Mouse (Mus musculus) adrenal gland, postnatal 36 days (tissue): ENCODE data around the gene Kmt2b. TPM values are rescaled to one million over a fixed set of nuclear protein-coding genes. Genes with fewer than 3 reads are reported as not detected.

Source experiments
- DNase-seq, 2 experiments: peaks; one replicate each; pipeline ENCODE4 v3.0.0; 2021; ENCODE audit warnings: mixed read lengths in 1 of 2
- total RNA-seq, 2 experiments: library from RNA; stranded (reverse); gene quantifications; 2 replicates each; pipeline ENCODE4 v1.2.3; 2021

Kmt2b gene
- total RNA-seq, 2 experiments from 2014 or later, result 38.5 to 44.5 TPM

DNA sequence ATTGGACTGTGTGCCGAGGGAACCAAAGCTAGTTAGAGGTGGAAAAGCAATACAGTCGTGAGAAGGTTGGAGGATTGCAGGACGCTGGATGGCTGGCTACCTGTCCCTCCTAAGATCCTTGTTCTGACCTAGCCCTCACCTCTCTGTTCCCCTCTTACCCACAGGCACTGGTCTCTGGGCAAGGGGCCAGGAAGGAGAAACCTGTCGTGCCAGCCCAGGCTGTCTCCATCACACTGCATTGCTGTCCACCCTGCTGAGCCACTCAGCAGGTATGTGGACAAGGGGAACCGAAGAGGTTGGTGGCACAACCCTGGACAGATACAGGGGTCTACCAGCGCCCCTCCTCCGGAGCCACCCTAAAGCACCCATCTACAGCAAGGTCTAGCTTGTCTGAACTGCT is 12.1 kb upstream of the Kmt2b start:
- DNase-seq, result no peak

DNA sequence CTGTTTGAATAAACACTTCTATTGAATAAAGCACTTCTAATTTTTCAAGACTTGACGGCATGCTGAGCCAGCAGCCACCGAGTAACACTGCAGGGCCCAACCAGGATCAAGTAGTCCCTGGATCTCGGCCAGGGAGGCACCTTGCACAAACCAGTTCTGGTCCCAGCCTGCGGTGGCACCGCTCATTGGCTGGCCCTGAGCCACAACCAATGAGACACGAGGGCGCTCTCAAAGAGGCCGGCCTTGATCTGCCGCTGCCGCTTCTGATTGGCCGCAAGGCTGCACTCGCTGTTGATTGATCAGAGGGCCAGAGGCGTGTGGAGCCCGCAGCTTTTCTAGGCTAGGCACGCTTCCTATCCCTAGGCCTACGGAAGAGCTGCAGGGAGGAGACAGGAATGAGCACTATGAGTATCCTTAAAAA is 11.4 kb upstream of the Kmt2b start:
- peak; percentile 96 for DNase-seq

DNA sequence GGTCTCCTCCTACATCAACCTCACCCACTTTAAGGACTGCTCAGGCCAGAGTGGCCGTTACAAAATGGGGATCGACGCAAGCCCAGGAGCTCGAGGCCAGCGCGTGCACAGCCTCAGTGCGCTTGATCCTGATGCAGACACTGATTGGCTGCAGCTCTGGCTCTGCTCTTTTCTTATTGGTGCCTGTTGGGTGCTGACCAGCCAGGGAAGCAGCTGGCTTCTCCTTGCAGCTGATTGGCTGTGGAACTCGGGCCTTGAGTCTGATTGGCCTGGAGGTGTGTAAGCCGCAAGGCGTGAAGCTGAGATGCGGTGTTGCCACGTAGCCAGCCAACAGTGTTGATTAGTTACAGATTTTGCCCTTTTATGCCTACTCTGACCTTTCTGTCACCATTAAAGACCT is 10.3 kb upstream of the Kmt2b start, which contains the start of gene Zbtb32:
TSS of gene Zbtb32 (minus strand) at position 124 of the 400 bp plus-strand sequence.
- no peak for DNase-seq

DNA sequence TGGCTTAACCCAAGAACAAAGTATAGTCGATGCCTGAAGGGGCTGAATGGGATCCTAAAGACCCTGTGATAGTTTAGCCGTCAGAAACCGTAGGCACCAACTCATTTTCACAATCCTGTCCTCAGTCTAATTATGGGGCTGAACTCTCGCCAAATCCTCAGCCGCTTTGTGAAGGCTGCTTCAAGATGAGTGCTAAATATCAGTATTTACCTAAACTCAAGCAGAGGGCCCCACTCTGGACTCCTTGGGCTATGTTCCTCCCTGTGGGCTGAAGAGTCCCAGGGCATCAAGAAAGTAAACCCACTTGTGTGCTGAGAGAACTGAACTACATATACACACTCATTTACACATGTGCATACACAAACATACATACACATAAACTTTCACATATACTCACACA is 8.3 kb upstream of the Kmt2b start:
- DNase-seq, result no peak

DNA sequence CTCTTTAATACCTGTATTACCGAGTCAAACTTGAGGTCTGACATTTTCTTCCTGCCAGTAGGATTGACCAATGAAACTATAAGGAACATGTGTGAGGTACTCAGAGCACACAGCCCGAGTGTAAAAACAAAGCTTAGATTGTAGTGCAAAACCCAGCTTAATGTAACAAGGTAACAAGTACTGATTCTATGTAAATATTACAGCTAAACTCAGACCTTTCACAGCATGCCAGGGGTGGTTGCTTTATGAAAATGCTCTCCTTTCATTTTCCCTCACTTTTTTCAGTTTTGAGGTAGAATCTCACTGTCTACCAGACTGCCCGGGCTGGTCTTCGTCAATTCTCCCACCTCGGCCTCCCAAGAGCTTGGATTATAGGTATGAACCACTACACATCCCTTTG is 7.6 kb upstream of the Kmt2b start:
- no peak for DNase-seq

DNA sequence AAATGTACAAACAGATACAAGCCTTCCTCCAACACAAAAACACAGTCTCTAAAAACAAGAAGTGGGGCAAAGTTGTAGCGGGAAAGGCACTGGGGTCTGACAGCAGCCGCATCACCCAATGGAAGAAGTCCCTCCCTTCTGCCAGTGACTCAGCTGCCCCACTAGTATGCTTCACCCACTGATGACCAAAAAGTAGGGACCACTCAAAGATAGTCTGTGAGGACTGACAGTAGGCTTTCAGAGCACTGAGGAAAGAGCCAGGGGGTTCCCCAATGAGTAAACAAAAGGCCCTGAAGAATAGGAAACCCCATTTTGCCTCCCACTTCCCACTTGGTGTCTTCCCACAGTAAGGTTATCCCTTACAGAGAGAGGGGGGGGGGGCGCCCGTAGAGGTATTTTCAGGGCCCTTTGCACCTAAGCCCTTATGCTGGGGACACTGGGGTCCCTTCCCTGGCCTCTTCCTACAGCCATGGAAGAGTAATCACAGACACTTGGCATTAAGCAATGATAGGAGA is 6.0 kb upstream of the Kmt2b start:
- no peak for DNase-seq

DNA sequence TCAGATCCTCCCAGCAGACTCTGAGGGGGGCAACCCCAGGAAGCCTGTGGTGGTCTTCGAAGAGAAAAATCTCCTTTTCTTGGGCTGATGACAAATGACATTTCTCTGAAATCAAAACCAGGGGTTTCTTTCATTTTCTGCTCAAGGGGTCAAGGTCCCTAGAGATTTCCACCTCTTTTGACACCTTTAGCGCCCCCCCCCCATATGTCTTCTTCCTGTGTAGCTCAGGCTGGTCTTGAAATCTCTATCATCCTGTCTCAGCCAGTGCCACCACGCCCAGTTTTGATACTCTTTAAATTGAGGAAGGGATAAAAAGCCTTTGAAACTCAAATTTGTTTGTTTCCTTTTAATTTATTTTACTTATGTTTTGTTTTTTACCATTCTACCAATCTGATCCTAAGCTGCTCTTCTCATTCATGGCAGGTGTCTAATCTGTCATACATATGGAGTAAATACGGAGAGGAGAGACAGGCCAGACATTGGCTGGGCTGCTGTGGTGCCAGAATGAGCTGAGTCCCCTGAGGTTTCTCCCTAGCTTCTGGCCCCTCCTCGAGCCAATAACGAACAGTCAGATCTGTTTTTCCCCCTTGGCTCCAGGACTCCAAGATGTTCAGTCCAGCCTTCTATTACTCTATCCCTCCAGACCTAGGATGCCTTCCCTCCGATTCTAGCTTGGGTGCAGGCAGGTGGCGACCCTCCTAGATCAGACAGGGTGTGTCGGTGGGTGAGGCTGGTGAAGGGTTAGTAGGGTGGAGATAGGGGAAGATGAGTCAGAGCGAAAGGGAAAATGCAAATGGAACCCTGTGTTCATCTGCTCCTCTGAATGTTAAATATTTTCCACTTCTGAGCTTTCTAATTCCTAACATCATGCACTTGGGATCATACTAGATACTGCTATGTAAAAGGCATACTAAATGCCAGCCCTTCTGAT is 5.3 kb upstream of the Kmt2b start:
- no peak for DNase-seq

DNA sequence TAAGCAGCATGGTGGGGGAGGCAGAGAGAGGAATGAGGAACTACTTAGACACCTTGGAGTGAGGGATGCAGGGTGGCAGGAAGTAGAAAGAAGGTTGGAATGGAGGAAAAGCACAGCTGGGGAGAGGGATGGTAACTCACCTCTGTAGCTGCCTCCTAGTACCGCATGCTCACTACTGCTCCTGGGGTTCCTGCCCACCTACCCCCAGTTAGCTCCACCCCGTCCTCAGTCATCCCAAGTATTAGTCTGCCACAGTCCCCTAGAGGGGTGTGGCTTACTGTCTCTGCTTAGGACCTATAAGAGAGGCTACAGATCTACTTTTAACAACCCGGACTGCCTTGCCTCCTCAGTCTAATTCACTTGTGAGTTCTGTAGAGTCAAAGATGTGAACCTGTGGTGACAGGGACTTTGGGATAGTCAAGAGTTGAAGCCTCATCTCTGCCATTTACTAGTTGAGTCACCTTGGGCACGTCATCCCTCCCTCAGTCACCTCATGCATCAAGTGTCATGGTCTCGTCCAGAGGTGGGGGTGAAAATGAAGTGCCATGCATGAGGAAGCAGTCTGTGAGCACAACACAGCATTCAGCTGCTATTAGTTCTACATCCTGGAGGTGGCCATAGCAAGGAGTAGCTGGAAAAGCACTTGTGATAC is 4.4 kb upstream of the Kmt2b start:
- no peak for DNase-seq

DNA sequence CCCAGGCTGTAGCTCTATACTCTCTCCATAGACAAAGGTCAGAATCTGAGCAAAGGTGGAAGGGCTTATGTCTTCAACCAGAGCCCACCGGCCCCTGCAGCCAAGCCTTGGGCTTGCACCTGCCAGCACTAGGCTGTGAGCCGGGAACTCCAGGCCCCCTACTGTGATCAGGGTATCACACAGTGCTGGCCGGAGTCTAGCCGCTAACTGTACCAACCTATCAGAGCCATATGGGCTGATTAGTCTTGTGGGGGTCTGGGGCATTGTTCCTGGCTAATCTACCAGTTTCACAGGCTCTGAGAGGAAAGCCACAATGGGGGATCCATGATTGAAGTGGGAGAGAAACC is 3.1 kb upstream of the Kmt2b start:
- no peak for DNase-seq

DNA sequence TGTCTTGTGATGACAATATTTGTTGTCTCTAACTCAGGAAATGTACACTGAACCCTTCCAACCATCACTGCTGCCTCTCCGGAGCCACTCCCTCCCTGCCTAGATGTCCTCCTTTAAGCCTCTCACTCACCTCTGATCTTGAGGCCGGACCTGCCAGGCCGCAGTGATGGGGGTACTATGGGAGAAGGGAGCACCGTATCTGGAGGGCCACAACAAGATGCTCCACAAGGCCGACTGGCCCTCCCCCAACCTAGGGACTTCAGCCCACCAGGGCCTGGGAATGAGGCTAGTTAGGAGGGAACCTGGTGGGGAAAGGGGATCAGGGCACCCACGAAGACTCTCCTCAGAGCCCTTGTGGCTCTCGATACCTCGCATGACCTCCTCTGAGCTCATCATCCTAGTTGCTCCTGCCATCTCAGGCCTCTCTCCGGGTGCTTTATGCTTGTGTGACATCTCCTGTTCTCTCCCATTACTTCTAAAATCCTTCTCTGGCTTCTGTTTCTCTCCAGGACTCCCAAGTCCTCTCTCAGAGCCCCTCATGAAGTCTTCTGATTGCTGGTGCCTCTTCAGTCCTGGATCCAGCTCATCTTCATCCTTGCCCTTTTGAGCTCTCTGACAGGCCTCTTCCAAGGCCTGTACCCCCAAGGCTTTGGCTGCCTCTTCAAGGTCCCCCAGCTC is 2.5 kb upstream of the Kmt2b start:
- no peak for DNase-seq

DNA sequence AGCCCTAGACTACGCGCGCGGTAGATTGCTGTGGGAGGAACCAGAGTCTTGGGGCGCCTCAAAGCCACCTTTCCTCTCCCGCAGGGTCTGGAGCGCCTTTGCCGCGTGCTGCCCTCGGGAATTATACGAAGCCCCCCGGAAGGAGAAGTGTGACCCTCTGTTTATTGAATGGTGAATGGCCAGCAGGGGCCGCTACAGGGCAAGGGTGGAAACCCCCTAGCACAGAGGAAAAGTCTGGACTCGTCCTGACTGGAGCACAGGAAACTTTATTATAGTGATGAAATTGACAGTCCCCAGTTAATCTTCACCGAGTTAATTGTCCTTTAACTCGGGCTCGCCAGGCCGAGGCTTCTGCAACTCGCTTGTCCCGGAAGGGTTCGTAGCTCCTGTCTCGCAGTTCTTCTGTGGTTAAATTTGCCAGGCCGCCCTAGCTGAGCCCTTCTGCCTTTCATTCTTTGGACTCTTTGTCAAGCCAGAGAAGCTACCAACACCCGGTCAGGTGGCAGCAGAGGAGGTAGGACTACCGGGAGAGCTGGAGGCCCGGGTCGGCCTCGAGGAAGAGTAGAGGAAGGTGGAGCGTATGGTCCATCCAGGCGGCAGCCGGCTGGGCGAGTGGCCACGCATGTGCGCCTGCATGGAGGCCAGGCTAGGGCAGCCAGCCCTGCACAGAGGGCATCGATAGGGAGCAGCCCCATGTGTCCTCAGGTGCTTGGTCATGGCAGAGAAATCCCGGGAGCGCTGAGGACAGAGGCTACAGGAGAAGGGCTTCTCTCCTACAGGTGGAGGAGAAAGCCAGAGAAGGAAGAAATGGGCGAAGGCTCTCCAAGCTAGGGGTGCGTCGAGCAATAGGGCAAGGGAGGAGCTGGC is 1.1 kb upstream of the Kmt2b start:
- DNase-seq, result peak; percentile 84 to 89

DNA sequence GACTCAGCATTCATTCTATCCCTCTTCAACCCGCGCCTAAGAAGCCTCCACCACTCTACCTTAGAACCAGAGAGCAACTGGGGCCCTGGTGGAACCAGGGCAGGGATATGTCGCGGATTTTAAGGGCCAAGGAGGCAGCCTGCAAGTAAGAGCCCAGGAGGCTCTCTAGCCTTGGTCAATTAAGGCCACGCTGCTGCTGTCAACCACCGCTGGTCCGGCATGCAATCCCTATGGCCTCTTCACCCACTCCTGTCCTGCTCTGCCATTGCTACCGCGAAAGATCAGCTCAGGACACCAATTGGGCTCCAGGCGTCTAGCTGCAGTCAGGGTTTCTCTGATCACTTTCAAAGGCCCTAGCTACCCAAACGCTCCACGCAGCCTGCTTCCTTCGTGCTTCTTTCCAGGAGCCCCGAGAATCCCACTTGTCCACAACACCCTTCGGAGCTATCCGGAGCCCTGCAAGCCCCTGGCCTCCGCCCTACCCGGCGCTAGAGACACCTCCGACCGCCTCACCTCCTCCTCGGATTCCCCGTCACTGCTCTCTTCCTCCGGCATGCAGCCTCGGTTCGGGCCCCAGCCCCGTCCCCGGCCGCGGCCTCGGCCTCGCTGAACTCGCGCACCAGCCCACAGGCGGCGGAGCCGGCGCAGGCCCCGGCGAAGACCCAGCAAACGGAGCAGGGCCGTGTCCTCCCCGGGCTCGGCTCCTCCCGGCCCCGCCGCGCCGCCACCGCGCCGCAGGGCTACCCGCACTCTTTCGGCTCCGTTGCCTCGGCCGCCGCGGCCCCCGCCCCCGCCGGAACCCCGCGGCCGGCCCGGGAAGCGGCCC is 471 bp downstream of the Kmt2b start:
- DNase-seq, result peak; percentile 41 to 58

DNA sequence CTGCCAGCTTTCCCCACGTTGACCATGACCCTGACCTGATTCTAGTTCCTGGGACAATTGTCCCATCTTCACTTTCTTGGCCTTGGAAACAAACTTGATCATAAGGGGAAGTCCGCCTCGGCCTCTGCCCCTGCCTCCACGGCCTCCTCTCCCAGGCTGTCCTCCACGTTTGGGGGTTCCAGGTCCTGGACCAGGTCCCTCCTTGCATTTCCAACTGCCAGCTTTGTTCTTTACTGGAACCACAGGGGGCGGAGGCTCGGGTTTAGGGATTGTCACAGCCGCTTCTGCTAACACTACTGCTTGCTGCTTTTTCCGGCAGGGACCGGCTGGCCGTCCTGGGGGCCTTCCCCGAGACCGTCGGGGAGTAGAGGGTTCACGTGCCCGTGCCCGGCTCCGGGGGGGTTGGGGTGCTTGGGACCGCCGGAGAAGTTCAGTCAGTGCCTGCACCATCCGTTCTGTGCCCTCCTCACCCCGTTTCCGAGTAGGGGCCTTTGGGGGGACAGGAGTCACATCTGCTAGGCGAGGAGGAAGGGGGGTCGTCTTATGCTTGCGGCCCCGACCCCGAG is 2.0 kb downstream of the Kmt2b start:
- no peak for DNase-seq

DNA sequence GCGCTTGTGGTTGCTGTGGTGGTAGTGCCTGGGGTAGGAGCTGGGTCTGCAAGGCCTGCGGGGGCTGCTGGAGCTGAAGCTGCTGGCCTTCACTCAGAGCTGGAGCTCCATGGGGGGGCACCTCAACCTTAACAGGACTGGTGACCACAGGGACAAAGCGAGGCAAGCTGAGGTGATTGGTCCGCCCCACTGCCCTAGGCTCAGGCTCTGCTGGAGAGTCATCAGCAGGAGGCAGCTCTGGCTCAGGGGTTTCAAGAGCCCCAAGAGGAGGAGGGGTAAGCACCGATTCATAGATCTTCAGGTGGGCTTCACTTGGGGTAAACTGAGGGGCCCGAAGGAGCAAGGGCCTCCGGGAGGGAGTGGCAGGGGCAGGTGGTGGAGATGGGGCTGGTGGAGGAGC is 3.4 kb downstream of the Kmt2b start:
- DNase-seq, result no peak

DNA sequence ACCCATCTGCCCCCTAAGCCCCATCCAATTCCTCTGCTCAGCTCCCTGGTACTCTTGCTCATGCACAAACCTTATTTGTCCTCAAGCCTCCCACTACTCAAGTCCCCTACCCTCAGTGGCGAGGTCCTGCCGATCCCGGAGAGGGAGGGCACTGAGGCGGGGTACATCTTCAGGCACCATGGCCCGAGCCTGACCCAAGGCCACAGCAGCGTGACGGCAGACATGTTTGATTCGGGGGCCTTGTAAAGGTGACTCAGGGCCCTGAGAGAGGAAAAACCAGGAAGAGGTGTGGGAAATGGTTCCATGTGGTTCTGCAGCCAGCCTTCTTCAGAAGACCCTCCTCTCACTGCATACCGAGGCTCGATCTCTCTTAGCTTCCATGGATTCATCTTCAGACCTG is 4.2 kb downstream of the Kmt2b start:
- DNase-seq, result no peak

DNA sequence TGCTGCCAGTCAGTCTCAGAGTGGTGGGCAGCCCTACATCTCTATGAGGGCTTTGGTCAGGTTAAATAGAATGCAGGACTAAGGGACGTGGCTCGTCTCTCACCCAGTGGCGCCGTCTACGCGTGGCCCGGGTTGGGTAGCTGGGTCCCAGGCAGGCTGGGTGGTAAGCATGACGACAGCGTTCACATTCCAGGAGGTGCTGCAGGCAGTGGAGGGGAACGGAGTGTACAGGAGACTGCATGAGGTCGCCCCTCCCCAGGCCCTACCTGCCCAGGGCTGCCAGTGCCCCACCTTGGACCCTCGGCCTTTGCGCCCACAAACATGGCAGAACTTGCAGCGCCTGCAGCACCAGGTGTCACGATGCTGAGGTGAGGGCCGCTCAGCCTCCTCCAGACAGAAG is 7.0 kb downstream of the Kmt2b start:
- DNase-seq, result no peak

DNA sequence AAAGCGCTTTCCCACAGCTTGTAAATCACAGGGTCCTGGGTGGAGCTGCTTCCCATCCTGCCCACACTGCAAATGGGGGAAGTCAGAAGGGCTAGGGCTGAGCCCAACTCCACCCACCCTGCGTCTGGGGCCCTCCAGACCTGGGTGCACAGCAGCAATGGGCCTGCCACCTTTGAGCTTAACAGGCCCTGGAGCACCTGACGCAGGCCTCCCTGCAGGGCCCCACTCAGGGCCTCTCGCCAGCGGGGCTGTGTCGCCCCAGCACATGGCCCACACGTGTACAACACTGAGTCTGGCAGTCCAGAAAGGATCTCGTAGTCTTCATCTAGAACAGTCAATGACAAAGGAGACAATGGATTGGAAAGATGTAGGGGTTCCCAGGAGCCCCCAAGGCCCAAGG is 8.6 kb downstream of the Kmt2b start:
- no peak for DNase-seq

DNA sequence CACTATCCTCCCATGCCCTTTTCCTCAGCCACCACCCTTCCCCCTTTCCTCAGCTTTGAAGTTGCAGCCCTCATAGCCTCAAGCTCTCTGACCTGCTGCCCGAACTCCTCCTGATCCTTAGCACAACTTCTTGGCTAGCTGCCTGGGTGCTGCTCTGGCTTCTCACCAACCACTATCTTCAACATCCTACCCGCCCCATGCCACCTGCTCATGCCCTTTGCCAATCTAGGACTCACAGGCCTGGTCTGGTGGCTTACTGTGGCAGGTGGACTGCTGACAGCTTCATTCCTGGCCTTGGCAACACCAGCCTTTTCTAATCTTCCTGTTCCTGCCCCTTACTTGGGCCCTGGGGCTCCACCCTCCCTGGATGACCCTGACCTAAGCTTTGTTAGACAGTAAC is 15.6 kb downstream of the Kmt2b start:
- DNase-seq, result peak; percentile 67 to 75

DNA sequence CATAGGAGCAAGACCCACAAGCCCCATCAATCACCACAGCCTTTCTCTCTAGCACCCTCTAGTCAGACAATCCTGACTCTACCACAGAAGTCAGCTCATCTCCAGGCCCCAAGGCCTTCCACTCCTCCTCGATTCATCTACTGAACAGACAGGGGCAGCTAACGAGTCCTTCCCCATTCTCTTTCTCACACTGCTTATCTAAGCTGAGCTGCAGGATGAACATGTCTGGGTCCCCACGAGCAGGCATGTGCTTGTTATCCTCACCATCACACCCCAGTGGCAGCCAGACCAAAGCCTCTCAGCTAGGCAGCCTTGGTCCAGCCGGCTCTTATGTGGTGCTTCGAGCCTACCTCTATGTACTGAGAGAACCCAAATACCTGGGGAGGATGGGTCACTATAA is 16.1 kb downstream of the Kmt2b start:
- no peak for DNase-seq

DNA sequence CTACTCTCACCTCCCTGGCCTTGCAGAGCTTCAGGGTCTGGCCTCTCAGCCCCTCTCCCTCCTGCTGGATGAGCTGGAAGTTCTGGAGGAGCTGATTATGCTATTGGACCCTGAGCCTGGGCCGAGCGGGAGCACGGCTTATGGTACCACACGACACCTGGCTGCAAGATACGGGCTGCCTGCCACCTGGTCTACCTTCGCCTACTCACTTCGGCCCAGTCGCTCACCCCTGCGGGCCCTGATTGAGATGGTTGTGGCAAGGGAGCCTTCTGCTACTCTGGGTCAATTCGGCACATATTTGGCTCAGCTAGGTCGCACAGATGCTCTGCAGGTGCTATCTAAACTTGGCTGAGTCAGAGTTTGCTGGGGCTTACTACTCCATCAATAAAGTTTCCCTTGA is 21.0 kb downstream of the Kmt2b start:
- no peak for DNase-seq

DNA sequence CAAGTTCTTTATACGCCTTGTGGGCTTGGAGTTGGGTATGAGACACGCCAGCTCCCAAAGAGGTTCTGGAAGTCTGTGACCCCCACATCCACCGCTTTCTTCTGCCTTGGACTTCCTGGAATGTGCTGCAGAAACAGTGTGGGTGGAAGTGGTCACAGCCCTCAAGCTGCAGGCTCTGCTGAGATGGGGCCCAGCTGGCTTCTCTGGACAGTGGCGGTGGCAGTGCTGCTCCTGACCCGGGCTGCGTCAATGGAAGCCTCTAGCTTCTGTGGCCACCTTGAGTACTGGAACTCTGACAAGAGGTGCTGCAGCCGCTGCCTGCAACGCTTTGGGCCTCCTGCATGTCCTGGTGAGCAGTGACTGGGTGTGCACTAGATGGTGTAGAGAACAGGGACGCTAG is 22.5 kb downstream of the Kmt2b start:
- DNase-seq, result no peak
